Mouse (Mus musculus) ES-E14 (cell line): ENCODE measurements around the gene Mei1.

Source experiments
- CHD2 ChIP-seq: IDR thresholded peaks from 2 replicates; pipeline ENCODE4 v1.6.1; 2014; ENCODE audit warnings: mild to moderate bottlenecking, low read depth, low read length, inconsistent platforms
- HCFC1 ChIP-seq: IDR thresholded peaks from 2 replicates; pipeline ENCODE4 v1.6.1; 2012; ENCODE audit warnings: low read length, inconsistent platforms, borderline replicate concordance; ENCODE audit not compliant: insufficient read depth

- TF ChIP-seq HCFC1 (no peak), CHD2 (no peak)
These were observed 81.4 kb downstream of the Mei1 start for GRCm38 (mm10) chr15:82151176-82151575.
